Mouse (Mus musculus): Measurements from ENCODE around the gene Foxo4.

Foxo4 gene

GRCm38 (mm10) chrX:101289037-101289436 is 34.7 kb downstream of the Foxo4 start:
- no peak for DNase-seq (ENCODE audit: low read depth in 1 of 2, low spot score in 2 of 2)

- no peak for DNase-seq (ENCODE audit: low read depth in 1 of 2, low spot score in 2 of 2)
Observed at GRCm38 (mm10) chrX:101290111-101290510, 35.8 kb downstream of the Foxo4 start.

- DNase-seq (ENCODE audit: low read depth in 1 of 2, low spot score in 2 of 2): no peak
Observed at GRCm38 (mm10) chrX:101299055-101299454, 44.7 kb downstream of the Foxo4 start, which contains the start of gene Nlgn3. Gene Nlgn3, plus strand, starts transcription at chrX:101299168.

DNA sequence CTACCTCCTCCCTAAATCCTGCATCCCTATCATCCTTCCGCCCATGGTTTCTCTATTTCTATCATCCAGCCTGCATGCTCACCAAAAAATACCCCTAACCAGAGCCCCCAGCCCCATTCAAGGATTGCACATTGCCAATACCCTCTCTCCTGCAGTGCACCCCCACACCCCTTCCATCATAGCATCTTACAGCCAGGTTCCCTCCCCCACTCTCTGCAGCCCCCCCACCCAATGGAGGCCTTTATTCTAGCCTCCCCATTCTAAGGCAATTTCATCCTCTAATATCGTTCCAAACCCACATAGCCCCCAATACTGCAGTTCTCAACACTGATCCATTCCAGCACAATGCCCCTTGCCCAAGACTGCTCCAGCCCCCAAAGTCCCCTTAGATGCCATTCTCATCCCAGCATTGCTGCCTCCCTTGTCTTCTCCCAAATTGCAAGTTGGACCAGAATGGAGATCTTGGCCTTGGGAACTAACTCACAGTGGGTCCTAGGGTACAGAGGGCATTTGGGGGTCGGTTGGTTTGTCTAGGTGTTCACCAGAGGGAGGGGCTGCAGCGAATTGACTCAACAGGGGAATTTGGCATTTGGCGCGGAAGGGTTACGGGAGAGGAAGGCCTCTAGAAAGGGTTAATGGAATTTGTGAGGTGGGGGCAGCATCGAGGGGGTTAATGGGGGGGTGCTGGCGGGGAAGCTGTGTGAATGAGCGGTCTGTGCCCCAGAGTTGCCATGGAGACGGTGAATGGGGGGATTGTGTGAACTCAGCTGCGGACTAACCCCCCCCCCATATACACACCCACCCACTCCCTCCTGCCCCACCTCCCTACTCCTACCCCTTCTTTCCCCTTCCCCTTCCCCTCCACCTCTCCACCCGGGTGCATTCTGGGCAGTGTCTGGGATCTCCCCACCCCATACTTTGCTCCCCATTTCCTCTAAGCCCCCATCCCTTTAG is 45.4 kb downstream of the Foxo4 start:
- DNase-seq (ENCODE audit: low read depth in 1 of 2, low spot score in 2 of 2): no peak

DNA sequence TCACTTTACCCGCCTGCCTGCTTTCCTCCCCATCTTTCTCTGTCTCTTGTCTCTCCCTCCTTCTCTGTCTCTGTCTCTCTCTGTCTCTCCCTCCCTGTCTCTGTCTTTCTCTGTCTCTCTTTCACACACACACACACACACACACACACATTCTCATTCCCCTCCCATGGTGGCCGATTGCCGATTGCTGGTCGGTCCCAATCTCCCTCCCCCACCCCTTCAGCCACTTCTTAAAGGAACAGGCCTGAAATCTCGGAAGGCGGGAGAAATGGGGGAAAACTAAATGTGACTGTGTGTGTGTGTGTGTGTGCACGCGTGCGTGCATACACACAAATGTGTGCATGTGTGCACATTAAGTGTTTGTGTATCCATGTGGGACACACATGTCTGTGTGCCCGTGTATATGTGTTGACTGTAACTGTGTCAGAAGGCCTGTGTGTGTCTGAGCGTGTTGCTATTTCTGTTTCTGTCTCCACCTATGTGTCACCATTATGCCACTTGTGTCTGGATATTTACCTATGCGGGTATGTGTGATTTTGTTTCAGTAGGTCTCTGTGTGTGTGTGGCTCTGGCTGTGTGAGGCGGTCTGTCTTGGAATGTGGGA is 46.2 kb downstream of the Foxo4 start:
- DNase-seq (ENCODE audit: low read depth in 1 of 2, low spot score in 2 of 2): no peak

GRCm38 (mm10) chrX:101301654-101302053 is 47.3 kb downstream of the Foxo4 start:
- DNase-seq (ENCODE audit: low read depth in 1 of 2, low spot score in 2 of 2): no peak

DNA sequence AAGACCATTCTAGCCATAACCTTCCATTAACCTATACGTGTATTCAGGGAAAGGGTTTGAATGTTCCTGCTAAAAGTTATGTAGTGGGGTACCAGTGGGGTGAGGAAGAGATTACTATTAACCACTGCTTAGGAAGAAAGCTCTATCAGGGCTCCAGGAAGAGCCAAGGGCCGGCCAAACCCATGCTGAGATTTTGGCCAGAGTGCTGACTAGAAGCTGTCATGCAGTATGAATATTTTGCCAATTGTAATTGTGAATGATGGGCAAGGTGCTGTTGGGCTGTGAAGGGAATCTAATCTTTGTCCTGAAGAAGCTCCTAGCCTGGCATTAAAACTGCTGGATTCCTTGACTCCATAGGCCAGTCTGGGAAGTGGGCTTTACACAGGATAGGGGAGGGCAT is 50.3 kb downstream of the Foxo4 start:
- no peak for DNase-seq (ENCODE audit: low read depth in 1 of 2, low spot score in 2 of 2)

GRCm38 (mm10) chrX:101309299-101309698 is 55.0 kb downstream of the Foxo4 start:
- no peak for DNase-seq (ENCODE audit: low read depth in 1 of 2, low spot score in 2 of 2)

Data from monocyte, adult 2 months (primary cell).